Mouse (Mus musculus): ENCODE measurements around the gene Gprin2. TPM values are rescaled to one million over a fixed set of nuclear protein-coding genes. Genes with fewer than 3 reads are reported as not detected.

Gene Gprin2
- polyA plus RNA-seq (2012; rRNA removed) (0.04 and 0.11 TPM in 2 replicates), polyA plus RNA-seq (2014; fragmentation: Nextera tagmentation; extraction: Ambion mirVana) (0.03 and 0.09 TPM in 2 replicates)

- H3K4me3 ChIP-seq (ENCODE audit: insufficient read depth in 1 of 2, low read depth in 2 of 2, low read length in 2 of 2): peak within 1 kb of the TSS; percentile 52 to 56
- H3K4me1 ChIP-seq (replicated peaks; ENCODE audit: control insufficient read depth in 2 of 2, insufficient read depth in 2 of 2, low read length in 1 of 2): peaks cover 0 to 4% of the 10 kb centered on the region in 2 experiments; a peak in 1 of 4 replicates
- no peak within 1 kb of the TSS; the same call in 1 of the 2 replicates for H3K9ac ChIP-seq (replicated peaks)
- H3K27me3 ChIP-seq (ENCODE audit: control insufficient read depth, insufficient read depth, low read length): peaks cover 9% of the 10 kb centered on the region
- peak within 1 kb of the TSS; percentile 59 for H3K4me2 ChIP-seq (ENCODE audit: low read depth)
- ATAC-seq (ENCODE audit: insufficient read depth) (peak; percentile 27; the same call in 1 of the 2 replicates), DNase-seq (ENCODE audit: low read depth in 3 of 3, low spot score in 3 of 3) (no peak)
- H3K36me3 ChIP-seq (replicated peaks; ENCODE audit: control insufficient read depth, insufficient read depth, low read depth): no peaks in the 10 kb centered on the region
- TF ChIP-seq CTCF (IDR thresholded peaks at IDR 0.05; ENCODE audit: low read depth): no peak
- no peak for TF ChIP-seq EP300 (IDR thresholded peaks at IDR 0.05; ENCODE audit: low read depth)
- WGBS (ENCODE audit: insufficient replicate concordance): 5% methylated on average over 41 of the region's 52 CpGs
- H3K27ac ChIP-seq: no peak within 1 kb of the TSS
- no peaks in the 10 kb centered on the region for H3K9me3 ChIP-seq (ENCODE audit: control insufficient read depth, low read length)
Observed at GRCm38 (mm10) chr14:34201231-34202035, at the start of gene Gprin2. TSS of gene Gprin2 (minus strand) at chr14:34201653.

- ATAC-seq (ENCODE audit: insufficient read depth) (peak; percentile 60; the same call in 1 of the 2 replicates), DNase-seq (ENCODE audit: low read depth in 3 of 3, low spot score in 3 of 3) (peak in 2 of 3 experiments; percentile 14 to 20)
- WGBS (ENCODE audit: insufficient replicate concordance): 56% methylated on average over 6 of the region's 6 CpGs
- Histone ChIP-seq H3K27ac (no peak overlapping the region), H3K4me1 (replicated peaks; ENCODE audit: control insufficient read depth in 2 of 2, insufficient read depth in 2 of 2, low read length in 1 of 2) (no peaks in the 10 kb centered on the region; a peak in 1 of 4 replicates), H3K27me3 (ENCODE audit: control insufficient read depth, insufficient read depth, low read length) (no peaks in the 10 kb centered on the region), H3K9me3 (ENCODE audit: control insufficient read depth, low read length) (no peaks in the 10 kb centered on the region), H3K4me2 (ENCODE audit: low read depth) (no peak overlapping the region), H3K9ac (replicated peaks) (no peak overlapping the region), H3K36me3 (replicated peaks; ENCODE audit: control insufficient read depth, insufficient read depth, low read depth) (no peaks in the 10 kb centered on the region), H3K4me3 (ENCODE audit: insufficient read depth in 1 of 2, low read depth in 2 of 2, low read length in 2 of 2) (no peak overlapping the region)
- TF ChIP-seq CTCF (IDR thresholded peaks at IDR 0.05; ENCODE audit: low read depth) (no peak), EP300 (IDR thresholded peaks at IDR 0.05; ENCODE audit: low read depth) (no peak)
Observed at GRCm38 (mm10) chr14:34240676-34241075, 39.2 kb upstream of the Gprin2 start.

- H3K4me1 ChIP-seq (replicated peaks; ENCODE audit: control insufficient read depth in 2 of 2, insufficient read depth in 2 of 2, low read length in 1 of 2): no peaks in the 10 kb centered on the region; a peak in 1 of 4 replicates
- no peaks in the 10 kb centered on the region for H3K27me3 ChIP-seq (ENCODE audit: control insufficient read depth, insufficient read depth, low read length)
- no peak overlapping the region for H3K27ac ChIP-seq
- H3K9me3 ChIP-seq (ENCODE audit: control insufficient read depth, low read length): no peaks in the 10 kb centered on the region
- H3K9ac ChIP-seq (replicated peaks): no peak overlapping the region; the same call in 1 of the 2 replicates
- TF ChIP-seq EP300 (IDR thresholded peaks at IDR 0.05; ENCODE audit: low read depth): no peak
- no peak for TF ChIP-seq CTCF (IDR thresholded peaks at IDR 0.05; ENCODE audit: low read depth)
- no peak overlapping the region for H3K4me3 ChIP-seq (ENCODE audit: insufficient read depth in 1 of 2, low read depth in 2 of 2, low read length in 2 of 2)
- no peaks in the 10 kb centered on the region for H3K36me3 ChIP-seq (replicated peaks; ENCODE audit: control insufficient read depth, insufficient read depth, low read depth)
- H3K4me2 ChIP-seq (ENCODE audit: low read depth): no peak overlapping the region
- DNase-seq (ENCODE audit: low read depth in 3 of 3, low spot score in 3 of 3) (no peak), ATAC-seq (ENCODE audit: insufficient read depth) (peak; percentile 35; the same call in 1 of the 2 replicates)
- 15% methylated on average over 10 of the region's 10 CpGs for WGBS (ENCODE audit: insufficient replicate concordance)
Observed at GRCm38 (mm10) chr14:34240263-34240662, 38.8 kb upstream of the Gprin2 start.

- Histone ChIP-seq H3K4me3 (ENCODE audit: insufficient read depth in 1 of 2, low read depth in 2 of 2, low read length in 2 of 2) (no peak overlapping the region), H3K36me3 (replicated peaks; ENCODE audit: control insufficient read depth, insufficient read depth, low read depth) (no peaks in the 10 kb centered on the region), H3K27me3 (ENCODE audit: control insufficient read depth, insufficient read depth, low read length) (no peaks in the 10 kb centered on the region), H3K9me3 (ENCODE audit: control insufficient read depth, low read length) (no peaks in the 10 kb centered on the region), H3K4me1 (replicated peaks; ENCODE audit: control insufficient read depth in 2 of 2, insufficient read depth in 2 of 2, low read length in 1 of 2) (peaks cover 0 to 3% of the 10 kb centered on the region in 2 experiments; a peak in 1 of 4 replicates), H3K9ac (replicated peaks) (no peak overlapping the region), H3K4me2 (ENCODE audit: low read depth) (peak overlapping the region; percentile 23; the same call in 1 of the 2 replicates), H3K27ac (no peak overlapping the region)
- ATAC-seq (ENCODE audit: insufficient read depth) (peak; percentile 83), DNase-seq (ENCODE audit: low read depth in 3 of 3, low spot score in 3 of 3) (peak; percentile 36 to 49 (median 39))
- TF ChIP-seq CTCF (IDR thresholded peaks at IDR 0.05; ENCODE audit: low read depth) (peak; percentile 86), EP300 (IDR thresholded peaks at IDR 0.05; ENCODE audit: low read depth) (no peak)
- WGBS (ENCODE audit: insufficient replicate concordance): 16% methylated on average over 16 of the region's 16 CpGs
Observed at GRCm38 (mm10) chr14:34234630-34235380, 33.4 kb upstream of the Gprin2 start.

Measured in liver, embryonic 14.5 days (tissue).